Mouse (Mus musculus): ENCODE data around the gene Lhfp.

- no peak for TF ChIP-seq POLR2A (IDR thresholded peaks at IDR 0.05; ENCODE audit: insufficient read length, low read depth)
- TF ChIP-seq MAX (IDR thresholded peaks at IDR 0.05; ENCODE audit: low read depth), result no peak
- TF ChIP-seq SRF (IDR thresholded peaks at IDR 0.05; ENCODE audit: control insufficient read depth, insufficient read length, low read depth), result no peak
- no peak for TF ChIP-seq MYOG (IDR thresholded peaks at IDR 0.05; ENCODE audit: control insufficient read depth in 1 of 3, insufficient read depth in 1 of 3, insufficient read length in 2 of 3, low read depth in 2 of 3)
- TF ChIP-seq CEBPB (IDR thresholded peaks at IDR 0.05; ENCODE audit: insufficient read depth, poor library complexity, severe bottlenecking), result no peak
- TF ChIP-seq MYOD1 (IDR thresholded peaks at IDR 0.05; ENCODE audit: control insufficient read depth in 1 of 3, insufficient read length in 2 of 3, low read depth in 2 of 3), result no peak
- no peak for TF ChIP-seq USF1 (IDR thresholded peaks at IDR 0.05; ENCODE audit: low read depth)
- TF ChIP-seq E2F4 (IDR thresholded peaks at IDR 0.05; ENCODE audit: insufficient read depth), result no peak
- TF ChIP-seq POLR2AphosphoS2 (IDR thresholded peaks at IDR 0.05; ENCODE audit: insufficient read length, low read depth), result no peak
- no peak for TF ChIP-seq REST (IDR thresholded peaks at IDR 0.05; ENCODE audit: insufficient read depth, insufficient read length)
- no peak for TF ChIP-seq TCF12 (IDR thresholded peaks at IDR 0.05; ENCODE audit: insufficient read depth, poor library complexity, severe bottlenecking)
- no peak for TF ChIP-seq TCF3 (IDR thresholded peaks at IDR 0.05; ENCODE audit: insufficient read length, low read depth)
Measured at GRCm38 (mm10) chr3:53266116-53266515, 224.8 kb downstream of the Lhfp start.

Measured in myocyte (in vitro differentiated cells).